Mouse (Mus musculus): ENCODE measurements at regions not wholly inside any gene's neighbourhood (a gene's known extent, or its start where the extent isn't known, plus 50 kb on each side); places are given as distances from the start of the nearest gene placed in this dataset.

GRCm38 (mm10) chr4:89082838-89083237 is 54.1 kb upstream of the Mtap start:
- no peak for ATAC-seq (replicated peaks; ENCODE audit: poor library complexity, severe bottlenecking)

- no peak for ATAC-seq (replicated peaks; ENCODE audit: poor library complexity, severe bottlenecking)
These were observed 58.4 kb upstream of the Mtap start for GRCm38 (mm10) chr4:89078485-89078884.

GRCm38 (mm10) chr4:89074705-89075104 is 62.2 kb upstream of the Mtap start:
- no peak for ATAC-seq (replicated peaks; ENCODE audit: poor library complexity, severe bottlenecking)

- ATAC-seq (replicated peaks; ENCODE audit: poor library complexity, severe bottlenecking), result no peak
These were observed 66.5 kb upstream of the Mtap start for GRCm38 (mm10) chr4:89070430-89070829.

GRCm38 (mm10) chr4:89064401-89064800 is 72.5 kb upstream of the Mtap start:
- no peak for ATAC-seq (replicated peaks; ENCODE audit: poor library complexity, severe bottlenecking)

GRCm38 (mm10) chr4:89062384-89062783 is 74.5 kb upstream of the Mtap start:
- ATAC-seq (replicated peaks; ENCODE audit: poor library complexity, severe bottlenecking), result no peak

GRCm38 (mm10) chr4:89061619-89062018 is 75.3 kb upstream of the Mtap start:
- no peak for ATAC-seq (replicated peaks; ENCODE audit: poor library complexity, severe bottlenecking)

- 0 out of 2 replicates have a peak, but pooled peaks have one; percentile 6 for ATAC-seq (replicated peaks; ENCODE audit: poor library complexity, severe bottlenecking)
These were observed 79.3 kb upstream of the Mtap start for GRCm38 (mm10) chr4:89057573-89057972.

- no peak for ATAC-seq (replicated peaks; ENCODE audit: poor library complexity, severe bottlenecking)
These were observed 79.8 kb upstream of the Mtap start for GRCm38 (mm10) chr4:89057135-89057534.

GRCm38 (mm10) chr4:89055969-89056368 is 81.0 kb upstream of the Mtap start:
- peak; percentile 95 for ATAC-seq (replicated peaks; ENCODE audit: poor library complexity, severe bottlenecking)

GRCm38 (mm10) chr4:89053606-89054005 is 83.3 kb upstream of the Mtap start:
- no peak for ATAC-seq (replicated peaks; ENCODE audit: poor library complexity, severe bottlenecking)

- peak; percentile 92 for ATAC-seq (replicated peaks; ENCODE audit: poor library complexity, severe bottlenecking)
These were observed 85.0 kb upstream of the Mtap start for GRCm38 (mm10) chr4:89051897-89052296.

GRCm38 (mm10) chr4:89050551-89051199 is 86.2 kb upstream of the Mtap start:
- ATAC-seq (replicated peaks; ENCODE audit: poor library complexity, severe bottlenecking), result no peak

GRCm38 (mm10) chr4:89049592-89050440 is 87.1 kb upstream of the Mtap start:
- ATAC-seq (replicated peaks; ENCODE audit: poor library complexity, severe bottlenecking), result no peak

- ATAC-seq (replicated peaks; ENCODE audit: poor library complexity, severe bottlenecking), result no peak
These were observed 92.4 kb upstream of the Mtap start for GRCm38 (mm10) chr4:89044516-89044915.

GRCm38 (mm10) chr4:89043982-89044381 is 92.9 kb upstream of the Mtap start:
- peak; percentile 82 for ATAC-seq (replicated peaks; ENCODE audit: poor library complexity, severe bottlenecking)

GRCm38 (mm10) chr4:89040856-89041255 is 96.1 kb upstream of the Mtap start:
- ATAC-seq (replicated peaks; ENCODE audit: poor library complexity, severe bottlenecking), result no peak

- no peak for ATAC-seq (replicated peaks; ENCODE audit: poor library complexity, severe bottlenecking)
These were observed 98.0 kb upstream of the Mtap start for GRCm38 (mm10) chr4:89038906-89039305.

- no peak for ATAC-seq (replicated peaks; ENCODE audit: poor library complexity, severe bottlenecking)
These were observed 98.8 kb upstream of the Mtap start for GRCm38 (mm10) chr4:89038135-89038534.

- no peak for ATAC-seq (replicated peaks; ENCODE audit: poor library complexity, severe bottlenecking)
These were observed 102.1 kb upstream of the Mtap start for GRCm38 (mm10) chr4:89034822-89035221.

GRCm38 (mm10) chr4:89034299-89034698 is 102.6 kb upstream of the Mtap start:
- ATAC-seq (replicated peaks; ENCODE audit: poor library complexity, severe bottlenecking), result no peak

Data from granulocyte monocyte progenitor cell, adult 5-6 weeks (primary cell).